Mouse (Mus musculus): Measurements from ENCODE around the gene Kynu. TPM values are rescaled to one million over a fixed set of nuclear protein-coding genes. Genes with fewer than 3 reads are reported as not detected.

Gene Kynu
- total RNA-seq, 1 experiment from 2014 or later: 7.4 TPM

DNA sequence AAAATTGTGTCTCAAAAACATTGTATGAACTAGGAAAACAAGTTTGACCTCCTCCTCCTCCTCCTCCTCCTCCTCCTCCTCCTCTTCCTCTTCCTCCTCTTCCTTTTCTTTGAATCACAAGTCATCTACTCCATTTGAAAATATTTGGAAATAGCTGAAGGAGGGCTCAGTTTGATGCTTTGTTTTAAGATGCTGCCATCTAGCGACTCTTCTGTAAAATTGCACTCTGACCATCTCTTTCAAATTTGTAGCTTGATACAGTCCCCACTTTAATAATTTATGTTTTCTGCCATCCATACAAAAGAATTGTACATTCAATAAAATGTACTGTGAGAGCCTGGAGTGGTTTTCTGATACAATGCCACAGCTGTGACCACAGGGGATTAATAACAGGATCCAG is 67.7 kb downstream of the Kynu start:
- no peak for ATAC-seq (replicated peaks; ENCODE audit: insufficient number of reproducible peaks, low FRiP score, low TSS enrichment, poor library complexity, severe bottlenecking)

DNA sequence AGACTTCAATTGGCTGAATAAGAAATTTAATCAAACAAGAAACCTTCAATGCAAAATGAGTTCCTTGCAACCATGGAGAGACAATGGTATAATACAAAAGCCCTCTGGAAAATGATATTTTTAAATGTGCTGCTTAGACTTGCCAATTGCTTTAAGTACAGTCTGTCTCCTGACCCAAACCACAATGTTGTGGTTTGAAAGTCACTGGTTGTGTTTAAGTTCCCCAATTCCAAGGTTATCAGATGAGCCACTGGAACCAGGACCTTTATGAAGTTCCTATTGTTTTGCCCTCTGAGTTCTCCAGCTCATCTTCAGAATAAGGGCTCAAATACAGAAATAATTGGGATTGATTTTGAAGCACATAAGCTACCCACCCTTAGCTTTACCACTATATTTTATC is 76.7 kb downstream of the Kynu start:
- ATAC-seq (replicated peaks; ENCODE audit: insufficient number of reproducible peaks, low FRiP score, low TSS enrichment, poor library complexity, severe bottlenecking): no peak

DNA sequence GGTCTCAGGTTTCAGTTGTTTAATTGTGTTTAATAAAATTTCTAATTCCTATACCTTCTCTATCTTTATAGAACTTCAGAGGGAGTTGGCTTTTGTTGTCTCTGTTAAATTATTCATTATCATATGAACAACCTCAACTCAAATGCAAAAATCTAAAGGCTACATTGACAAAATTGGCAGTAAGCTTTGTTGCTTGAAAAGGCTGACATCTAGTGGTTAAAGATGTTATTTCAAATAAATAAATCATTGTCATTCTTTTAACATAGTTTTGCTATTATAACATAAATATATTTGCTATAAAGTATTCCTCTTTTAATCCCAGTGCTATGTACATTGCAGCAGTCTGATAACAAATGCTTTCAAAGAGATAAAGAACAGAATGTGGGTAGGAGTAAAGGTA is 81.4 kb downstream of the Kynu start:
- ATAC-seq (replicated peaks; ENCODE audit: insufficient number of reproducible peaks, low FRiP score, low TSS enrichment, poor library complexity, severe bottlenecking): no peak

DNA sequence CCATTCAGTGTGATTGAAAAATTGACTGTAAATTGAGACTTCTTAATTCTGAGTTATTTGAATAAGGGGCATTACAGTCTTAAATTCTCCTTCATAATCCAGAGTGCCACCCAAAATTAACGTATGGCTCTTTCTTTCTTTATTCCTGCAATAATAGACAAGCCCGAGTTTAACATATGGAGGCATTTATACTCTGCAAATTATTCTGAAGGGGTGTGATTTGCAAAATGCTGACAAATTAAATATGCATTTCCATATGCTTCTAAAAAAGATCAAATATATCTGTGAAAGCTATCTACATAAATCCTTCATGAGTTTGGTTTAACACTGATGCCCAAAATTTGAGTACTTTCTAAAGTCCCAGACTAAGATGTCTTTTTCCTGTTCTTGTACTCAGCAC is 91.8 kb downstream of the Kynu start:
- no peak for ATAC-seq (replicated peaks; ENCODE audit: insufficient number of reproducible peaks, low FRiP score, low TSS enrichment, poor library complexity, severe bottlenecking)

DNA sequence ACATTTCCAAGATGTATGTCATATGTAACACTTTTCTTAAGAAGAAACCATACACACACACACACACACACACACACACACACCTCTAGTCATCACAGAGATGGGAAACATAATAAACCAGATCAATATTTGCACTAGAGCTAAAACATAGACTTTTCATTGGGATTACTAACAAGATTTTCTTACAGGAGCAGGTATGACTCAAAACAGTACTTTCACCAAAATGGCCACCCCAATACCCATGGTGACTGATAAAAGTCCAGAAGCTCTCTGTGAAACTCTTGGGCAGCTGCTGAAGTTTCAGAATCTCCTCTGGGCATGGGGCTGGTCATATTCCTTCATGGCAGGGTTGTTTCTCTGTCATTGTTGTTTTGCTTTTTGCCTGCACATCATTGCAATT is 114.5 kb downstream of the Kynu start:
- no peak for ATAC-seq (replicated peaks; ENCODE audit: insufficient number of reproducible peaks, low FRiP score, low TSS enrichment, poor library complexity, severe bottlenecking)

- ATAC-seq (replicated peaks; ENCODE audit: insufficient number of reproducible peaks, low FRiP score, low TSS enrichment, poor library complexity, severe bottlenecking): peak; percentile 95
Measured at GRCm38 (mm10) chr2:43673619-43674018, 118.5 kb downstream of the Kynu start.

DNA sequence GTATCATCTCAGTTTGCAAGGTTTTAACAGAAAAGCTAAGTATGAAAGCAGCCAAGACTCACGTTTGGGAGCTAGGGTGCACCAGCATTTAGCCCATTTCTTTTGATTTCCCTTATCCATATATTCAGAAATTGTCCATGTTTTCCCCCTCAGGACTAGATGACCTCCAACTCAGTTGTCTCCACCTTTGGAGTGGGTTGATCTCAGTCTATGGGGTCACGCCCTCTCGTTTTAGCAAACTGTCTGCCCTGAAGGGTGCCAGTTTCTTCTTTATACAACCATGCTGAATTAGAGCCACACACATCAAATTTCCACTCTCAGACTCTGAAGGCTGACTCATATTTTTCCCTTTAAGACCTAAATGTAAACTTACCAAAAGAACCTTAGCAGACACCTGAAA is 119.0 kb downstream of the Kynu start:
- no peak for ATAC-seq (replicated peaks; ENCODE audit: insufficient number of reproducible peaks, low FRiP score, low TSS enrichment, poor library complexity, severe bottlenecking)

DNA sequence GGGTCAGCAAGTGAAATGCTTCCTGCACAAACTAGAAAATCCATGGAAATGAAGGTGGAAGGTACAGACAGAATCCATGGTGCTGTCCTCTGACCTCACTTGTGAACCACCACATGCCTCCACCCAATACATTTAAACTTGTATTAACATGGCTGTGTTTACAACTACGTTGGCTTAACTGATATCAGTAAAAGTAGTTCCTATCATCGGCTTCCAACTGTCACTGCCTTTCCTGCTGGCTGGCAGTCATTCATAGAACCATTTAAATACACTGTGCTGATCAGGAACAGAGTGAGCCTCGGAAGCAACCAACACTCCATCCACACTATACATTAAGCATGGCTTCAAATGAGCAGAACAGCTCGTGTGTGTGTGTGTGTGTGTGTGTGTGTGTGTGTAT is 120.1 kb downstream of the Kynu start:
- ATAC-seq (replicated peaks; ENCODE audit: insufficient number of reproducible peaks, low FRiP score, low TSS enrichment, poor library complexity, severe bottlenecking): no peak

GRCm38 (mm10) chr2:43690402-43690801 is 135.3 kb downstream of the Kynu start:
- no peak for ATAC-seq (replicated peaks; ENCODE audit: insufficient number of reproducible peaks, low FRiP score, low TSS enrichment, poor library complexity, severe bottlenecking)

DNA sequence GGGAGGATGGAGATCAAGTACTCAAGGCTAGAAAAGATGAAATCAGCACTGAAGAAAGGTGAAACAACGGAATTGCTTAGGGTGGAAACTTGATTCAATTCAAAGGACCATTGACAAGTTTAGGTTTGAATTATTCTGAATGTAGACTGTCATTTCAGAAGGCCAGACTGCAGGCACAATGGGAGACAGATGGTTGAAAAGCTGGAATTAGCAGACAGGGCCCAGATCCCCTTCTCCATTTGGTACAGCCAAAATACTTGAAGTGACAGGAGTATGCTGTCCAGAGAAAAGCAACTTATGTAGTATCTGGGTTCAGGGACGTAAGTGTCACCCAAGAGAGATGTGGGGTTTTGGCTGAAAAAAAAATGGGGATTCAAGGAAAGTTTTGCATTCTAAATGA is 136.2 kb downstream of the Kynu start:
- ATAC-seq (replicated peaks; ENCODE audit: insufficient number of reproducible peaks, low FRiP score, low TSS enrichment, poor library complexity, severe bottlenecking): no peak

DNA sequence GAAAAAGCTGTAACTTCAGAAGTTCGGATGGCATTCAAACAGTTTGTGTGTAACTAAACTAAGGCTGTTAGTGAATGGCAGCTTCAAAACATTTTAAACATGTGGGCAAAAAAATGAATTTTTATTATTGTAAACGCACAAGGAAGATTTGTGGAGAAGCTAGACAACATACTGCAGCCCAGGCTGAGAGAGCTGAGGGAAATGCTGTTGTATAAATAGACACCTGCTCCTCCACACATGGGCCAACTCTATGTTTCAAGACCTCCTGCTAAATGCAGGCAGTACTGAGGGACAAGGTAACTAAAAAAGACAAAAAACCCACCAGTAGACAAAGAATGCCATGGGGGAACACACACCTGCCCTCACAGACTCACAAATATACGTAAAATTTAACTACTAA is 140.5 kb downstream of the Kynu start:
- no peak for ATAC-seq (replicated peaks; ENCODE audit: insufficient number of reproducible peaks, low FRiP score, low TSS enrichment, poor library complexity, severe bottlenecking)

DNA sequence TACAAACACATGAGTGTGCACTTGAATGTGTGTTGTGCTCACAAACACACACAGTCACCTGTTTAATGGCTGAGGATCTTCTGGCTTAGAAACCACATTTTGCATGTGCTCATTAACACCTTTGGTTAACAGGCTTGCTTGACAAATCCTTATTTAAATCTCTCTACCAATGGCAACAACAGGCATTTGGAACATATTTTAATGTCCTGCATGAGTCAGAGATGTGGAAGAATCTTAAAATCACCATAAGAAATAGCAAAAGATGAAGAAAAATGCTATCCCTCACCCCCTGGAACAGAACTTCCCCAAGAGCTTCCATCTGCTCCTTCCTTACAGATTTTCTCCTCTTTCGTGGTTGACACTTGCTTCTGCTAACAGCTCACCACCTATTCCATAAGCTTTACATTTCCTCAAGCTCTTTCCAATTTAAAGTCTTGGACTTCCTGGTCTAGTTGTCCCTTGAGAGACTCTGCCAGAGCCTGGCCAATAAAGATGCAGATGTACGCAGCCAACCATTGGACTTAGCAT is 157.5 kb downstream of the Kynu start:
- no peak for ATAC-seq (replicated peaks; ENCODE audit: insufficient number of reproducible peaks, low FRiP score, low TSS enrichment, poor library complexity, severe bottlenecking)

- ATAC-seq (replicated peaks; ENCODE audit: insufficient number of reproducible peaks, low FRiP score, low TSS enrichment, poor library complexity, severe bottlenecking): peak; percentile 62
Measured at GRCm38 (mm10) chr2:43722446-43723103, 167.4 kb downstream of the Kynu start.

- no peak; the same call in 1 of the 2 replicates for ATAC-seq (replicated peaks; ENCODE audit: insufficient number of reproducible peaks, low FRiP score, low TSS enrichment, poor library complexity, severe bottlenecking)
Measured at GRCm38 (mm10) chr2:43723104-43723541, 168.0 kb downstream of the Kynu start.

- ATAC-seq (replicated peaks; ENCODE audit: insufficient number of reproducible peaks, low FRiP score, low TSS enrichment, poor library complexity, severe bottlenecking): no peak
Measured at GRCm38 (mm10) chr2:43727181-43727580, 172.1 kb downstream of the Kynu start.

GRCm38 (mm10) chr2:43727693-43728092 is 172.6 kb downstream of the Kynu start:
- ATAC-seq (replicated peaks; ENCODE audit: insufficient number of reproducible peaks, low FRiP score, low TSS enrichment, poor library complexity, severe bottlenecking): peak; percentile 54

DNA sequence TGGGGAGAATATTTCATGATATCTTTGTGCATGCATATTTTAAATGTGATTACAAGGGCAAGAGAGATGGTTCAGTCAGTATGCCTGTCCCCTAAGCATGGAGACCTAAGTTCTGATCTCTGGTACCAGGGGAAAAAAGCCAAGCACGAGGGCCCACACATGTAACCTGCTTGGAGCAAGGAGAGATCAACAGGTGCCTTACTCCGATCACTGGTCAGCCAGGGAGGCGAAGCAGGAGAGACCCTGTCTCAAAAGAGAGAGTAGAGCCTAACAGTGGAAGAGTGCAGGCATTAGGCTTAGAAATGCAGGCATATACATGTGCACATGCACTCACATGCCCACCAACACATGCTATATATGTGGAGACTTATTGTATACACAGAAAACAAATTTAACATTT is 173.7 kb downstream of the Kynu start:
- no peak for ATAC-seq (replicated peaks; ENCODE audit: insufficient number of reproducible peaks, low FRiP score, low TSS enrichment, poor library complexity, severe bottlenecking)

All from monocyte, adult 5-6 weeks (primary cell).